Mouse (Mus musculus) embryonic fibroblast, embryonic 13.5 days (primary cell): ENCODE results near the gene Slc4a4.

Experiments
- CTCF ChIP-seq: IDR thresholded peaks from 2 replicates; pipeline ENCODE4 v1.5.1; 2011; ENCODE audit warnings: mild to moderate bottlenecking, control low read depth, low read length, moderate library complexity, borderline replicate concordance; ENCODE audit not compliant: insufficient read depth
- POLR2A ChIP-seq: IDR thresholded peaks from 2 replicates; pipeline ENCODE4 v1.6.1; 2011; ENCODE audit warnings: low read depth, mild to moderate bottlenecking, control low read depth, low read length, moderate library complexity

GRCm38 (mm10) chr5:89015878-89016277 lies 129.3 kb downstream of the Slc4a4 start:
- no peak for TF ChIP-seq CTCF
- TF ChIP-seq POLR2A: no peak
